Mouse (Mus musculus) lung, adult 2 months (tissue): ENCODE data around the gene Maml2. TPM values are rescaled to one million over a fixed set of nuclear protein-coding genes. Genes with fewer than 3 reads are reported as not detected.

ENCODE experiments used
- DNase-seq: peaks from one replicate; pipeline ENCODE4 v3.0.0; 2022
- H3K4me1 ChIP-seq: fragments of 200-500 bp; 2 replicates; pipeline ENCODE4 v1.6.1; 2011; ENCODE audit warnings: low read length; ENCODE audit not compliant: control insufficient read depth, insufficient read depth
- H3K4me3 ChIP-seq: fragments of 200-500 bp; replicated peaks from 2 replicates; pipeline ENCODE3; 2011; ENCODE audit warnings: low read depth, mild to moderate bottlenecking, control low read depth, low read length; ENCODE audit errors: extremely low read depth
- CTCF ChIP-seq: fragments of 200-500 bp; IDR thresholded peaks from 2 replicates; pipeline ENCODE4 v1.5.1; 2011; ENCODE audit warnings: mild to moderate bottlenecking, low read length, control low read depth; ENCODE audit not compliant: insufficient read depth
- POLR2A ChIP-seq: fragments of 200-500 bp; IDR thresholded peaks from 2 replicates; pipeline ENCODE4 v1.6.1; 2011; ENCODE audit warnings: low read depth, mild to moderate bottlenecking, control low read depth, low read length, borderline replicate concordance; ENCODE audit errors: extremely low read depth
- WGBS: fragments of 180-500 bp; shearing (Covaris S2); methylation state at CpG from one replicate; pipeline ENCODE4 v1.1.7; 2018; 5-methylcytosine and 5-hydroxymethylcytosine counted together
- polyA plus RNA-seq: library from polyadenylated mRNA; depleted of rRNA; stranded (reverse); fragments of >200 nt; gene quantifications from 2 replicates; pipeline ENCODE4 v1.2.3, GENCODE M21; 2012

The Maml2 gene
- polyA plus RNA-seq, 1 experiment = 17.1 TPM

- H3K4me3 ChIP-seq = no peak overlapping the region
- H3K4me1 ChIP-seq = peaks cover 4% of the 10 kb centered on the region
- DNase-seq = no peak
- TF ChIP-seq CTCF (no peak), POLR2A (no peak)
- WGBS = 81% methylated on average over 3 of the region's 3 CpGs
Measured at GRCm38 (mm10) chr9:13671125-13671769, 373.5 kb downstream of the Maml2 start.

- no peak for DNase-seq
- H3K4me1 ChIP-seq = peaks cover 4% of the 10 kb centered on the region; the same call in 1 of the 2 replicates
- TF ChIP-seq POLR2A (no peak), CTCF (no peak)
- WGBS = 71% methylated on average over 2 of the region's 2 CpGs
- no peak overlapping the region for H3K4me3 ChIP-seq
Measured at GRCm38 (mm10) chr9:13673304-13673703, 375.5 kb downstream of the Maml2 start.

- Histone ChIP-seq H3K4me1 (no peaks in the 10 kb centered on the region), H3K4me3 (no peak overlapping the region)
- TF ChIP-seq POLR2A = no peak
- no peak for TF ChIP-seq CTCF
- DNase-seq = no peak
- WGBS = 83% methylated on average over 2 of the region's 2 CpGs
Measured at GRCm38 (mm10) chr9:13678026-13678425, 380.3 kb downstream of the Maml2 start.

- 98% methylated on average over 2 of the region's 2 CpGs for WGBS
- TF ChIP-seq CTCF (no peak), POLR2A (no peak)
- Histone ChIP-seq H3K4me1 (no peaks in the 10 kb centered on the region), H3K4me3 (no peak overlapping the region)
- DNase-seq = no peak
Measured at GRCm38 (mm10) chr9:13679696-13680095, 381.9 kb downstream of the Maml2 start.

GRCm38 (mm10) chr9:13681147-13681546 is 383.4 kb downstream of the Maml2 start:
- Histone ChIP-seq H3K4me1 (no peaks in the 10 kb centered on the region; the same call in 1 of the 2 replicates), H3K4me3 (no peak overlapping the region)
- TF ChIP-seq CTCF = no peak
- no peak for TF ChIP-seq POLR2A
- 74% methylated on average over 8 of the region's 8 CpGs for WGBS
- DNase-seq = no peak

GRCm38 (mm10) chr9:13681581-13682038 is 383.9 kb downstream of the Maml2 start:
- peak; percentile 33 for DNase-seq
- H3K4me3 ChIP-seq = no peak overlapping the region
- TF ChIP-seq CTCF (no peak), POLR2A (no peak)
- H3K4me1 ChIP-seq = no peaks in the 10 kb centered on the region; the same call in 1 of the 2 replicates
- 6% methylated on average over 8 of the region's 8 CpGs for WGBS

- WGBS = 76% methylated on average over 6 of the region's 6 CpGs
- no peak for DNase-seq
- TF ChIP-seq CTCF (no peak), POLR2A (no peak)
- no peak overlapping the region for H3K4me3 ChIP-seq
- H3K4me1 ChIP-seq = peaks cover 3% of the 10 kb centered on the region
Measured at GRCm38 (mm10) chr9:13684327-13684934, 386.7 kb downstream of the Maml2 start.

GRCm38 (mm10) chr9:13686977-13687659 is 389.4 kb downstream of the Maml2 start:
- H3K4me3 ChIP-seq = no peak overlapping the region
- WGBS = 85% methylated on average over 19 of the region's 19 CpGs
- DNase-seq = no peak
- no peak for TF ChIP-seq POLR2A
- no peak for TF ChIP-seq CTCF
- H3K4me1 ChIP-seq = peaks cover 3% of the 10 kb centered on the region

- TF ChIP-seq CTCF = no peak
- no peak for TF ChIP-seq POLR2A
- Histone ChIP-seq H3K4me3 (no peak overlapping the region), H3K4me1 (peaks cover 3% of the 10 kb centered on the region)
- DNase-seq = no peak
- WGBS = 48% methylated on average over 9 of the region's 9 CpGs
Measured at GRCm38 (mm10) chr9:13688997-13689396, 391.2 kb downstream of the Maml2 start.

- TF ChIP-seq CTCF (no peak), POLR2A (no peak)
- H3K4me3 ChIP-seq = no peak overlapping the region
- H3K4me1 ChIP-seq = peaks cover 11% of the 10 kb centered on the region
- no peak for DNase-seq
- WGBS = 59% methylated on average over 8 of the region's 8 CpGs
Measured at GRCm38 (mm10) chr9:13690321-13690720, 392.6 kb downstream of the Maml2 start.
